In the genomic region with DNA sequence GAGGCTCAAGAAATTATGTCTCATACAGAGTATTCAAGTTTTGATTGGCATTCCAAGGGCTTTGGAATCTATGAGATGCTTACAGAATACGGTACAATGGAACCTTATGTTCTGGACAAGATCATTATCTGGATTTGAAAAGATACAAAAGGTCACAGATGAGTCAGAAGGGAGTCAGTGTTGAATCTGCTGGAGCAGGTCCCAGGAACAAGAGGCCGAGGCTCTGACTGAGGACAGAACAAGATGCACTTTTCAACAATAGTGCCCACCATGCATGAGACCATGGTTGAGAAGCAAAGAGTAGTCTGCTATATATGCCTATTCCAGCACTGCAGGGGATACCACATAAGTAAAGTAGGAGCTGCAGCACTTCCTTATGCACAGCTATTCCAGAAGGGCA, we compare ENCODE assay signal across 18 mouse cellular contexts.
DNase-seq lines count a peak whose midpoint lies in the region; TF ChIP-seq lines count a peak whose summit lies in the region.
"Had no signal": no experiment of that assay in that cellular context is flagged by ENCODE, and none has a peak within 500 bp of the region (broad histone marks: within the 10 kb centered on the region; RNA-seq: fewer than 3 reads in every experiment).

No protein-coding gene starts in this region.

- 9% methylated on average over 2 of the region's 2 CpGs for WGBS in cerebellum, adult 2 months

- H3K4me3 ChIP-seq in cerebellum, adult 2 months (replicated peaks; ENCODE audit: insufficient read depth, low read depth, low read length) = no peak overlapping the region
- H3K4me3 ChIP-seq: embryonic facial prominence, embryonic 10.5 days; forebrain, embryonic 10.5 days; gastrocnemius, adult 2 months; heart, embryonic 15.5 days; hindbrain, embryonic 10.5 days; intestine, embryonic 15.5 days had no signal

- H3K27me3 ChIP-seq in cerebellum, adult 2 months (ENCODE audit: control insufficient read depth, insufficient read depth, low read length) = no peaks in the 10 kb centered on the region
- H3K27me3 ChIP-seq: heart, embryonic 15.5 days; intestine, embryonic 15.5 days had no signal

- H3K27ac ChIP-seq in cerebellum, adult 2 months (ENCODE audit: insufficient read depth, low read length) = peak overlapping the region; percentile 66; the same call in 1 of the 2 replicates
- H3K27ac ChIP-seq: embryonic facial prominence, embryonic 10.5 days; forebrain, embryonic 10.5 days; gastrocnemius, adult 2 months; heart, embryonic 15.5 days; hindbrain, embryonic 10.5 days; hindbrain, embryonic 14.5 days; intestine, embryonic 15.5 days had no signal

- no peak for TF ChIP-seq POLR2A in cerebellum, adult 2 months (IDR thresholded peaks at IDR 0.05; ENCODE audit: borderline replicate concordance, insufficient read depth, low read length)

- H3K4me1 ChIP-seq in cerebellum, adult 2 months (ENCODE audit: control insufficient read depth, insufficient read depth, low read length) = peaks cover 8% of the 10 kb centered on the region; the same call in 1 of the 2 replicates
- H3K4me1 ChIP-seq: embryonic facial prominence, embryonic 10.5 days; forebrain, embryonic 10.5 days; heart, embryonic 15.5 days; hindbrain, embryonic 10.5 days; intestine, embryonic 15.5 days had no signal

- peak; percentile 50 to 78 for DNase-seq in cerebellum, adult 2 months
- DNase-seq in cerebellum, postnatal 10 days = no peak
- peak; percentile 79 for DNase-seq in Muller cell, postnatal 12 days (ENCODE audit: inconsistent ontology term)
- peak; percentile 27 for DNase-seq in adrenal gland, postnatal 10 days
- peak; percentile 82 for DNase-seq in brain, adult 2 months (ENCODE audit: low read depth, low spot score)
- DNase-seq in embryo, embryonic 10.5 days (ENCODE audit: low spot score) = no peak
- DNase-seq in layer of hippocampus, adult 11-12 months (ENCODE audit: low spot score) = no peak
- no peak for DNase-seq in left cerebral cortex, adult 18-20 months (ENCODE audit: low spot score in 2 of 2)
- DNase-seq: gastrocnemius, adult 2 months; gastrocnemius, postnatal 25 days; heart, adult 18-20 months; kidney, adult 18-20 months had no signal

- no peak for TF ChIP-seq CTCF in cerebellum, adult 2 months (IDR thresholded peaks at IDR 0.05; ENCODE audit: borderline replicate concordance, insufficient read depth, low read depth, low read length)

Comparison
In these comparisons a context has a peak if more than half of its experiments do, and no peak if none do; other contexts are left out.
1. DNase-seq: peak in cerebellum, adult 2 months (2 of 2), Muller cell, postnatal 12 days (single experiment), adrenal gland, postnatal 10 days (single experiment) and brain, adult 2 months (single experiment); none in cerebellum, postnatal 10 days (0 of 2), embryo, embryonic 10.5 days (single experiment), layer of hippocampus, adult 11-12 months (single experiment) and left cerebral cortex, adult 18-20 months (0 of 2).